Mouse (Mus musculus) stomach, postnatal 0 days (tissue): ENCODE measurements around the gene Car9. TPM values are rescaled to one million over a fixed set of nuclear protein-coding genes. Genes with fewer than 3 reads are reported as not detected.

Source experiments
- ATAC-seq: fragments of 200-750 bp; cut with Nextera tagmentation; 2 replicates; pipeline ENCODE4 v1.8.0; 2017; ENCODE audit not compliant: low FRiP score, low TSS enrichment
- DNase-seq: peaks from one replicate; pipeline ENCODE4 v3.0.0-alpha.2; 2016; ENCODE audit warnings: low spot score
- H3K27ac ChIP-seq: fragments of 300-500 bp; sonication (generic); replicated peaks from 2 replicates; pipeline ENCODE4 v1.5.1; 2014; ENCODE audit warnings: mild to moderate bottlenecking, control low read depth
- H3K27me3 ChIP-seq: fragments of 300-500 bp; sonication (generic); 2 replicates; pipeline ENCODE4 v1.6.1; 2014; ENCODE audit warnings: low read length; ENCODE audit not compliant: control insufficient read depth, insufficient read depth
- H3K36me3 ChIP-seq: fragments of 300-500 bp; sonication (generic); 2 replicates; pipeline ENCODE4 v1.6.1; 2014; ENCODE audit warnings: low read length, mixed read lengths; ENCODE audit not compliant: control insufficient read depth, insufficient read depth
- H3K4me1 ChIP-seq: fragments of 300-500 bp; sonication (generic); replicated peaks from 2 replicates; pipeline ENCODE4 v1.6.1; 2014; ENCODE audit warnings: antibody characterized with exemption; ENCODE audit not compliant: control insufficient read depth, insufficient read depth
- H3K4me2 ChIP-seq: fragments of 300-500 bp; sonication (generic); replicated peaks from 2 replicates; pipeline ENCODE4 v1.6.1; 2014; ENCODE audit warnings: low read depth, mild to moderate bottlenecking, control low read depth, moderate library complexity
- H3K4me3 ChIP-seq: fragments of 300-500 bp; sonication (generic); 2 replicates; pipeline ENCODE4 v1.5.1; 2014; ENCODE audit warnings: low read depth, low read length, control low read depth
- H3K9ac ChIP-seq: fragments of 300-500 bp; sonication (generic); 2 replicates; pipeline ENCODE4 v1.6.1; 2014; ENCODE audit warnings: mild to moderate bottlenecking, low read length, control low read depth, mixed read lengths
- H3K9me3 ChIP-seq: fragments of 300-500 bp; sonication (generic); 2 replicates; pipeline ENCODE4 v1.6.1; 2016; ENCODE audit warnings: low read length; ENCODE audit not compliant: control insufficient read depth
- CTCF ChIP-seq: IDR thresholded peaks from 2 replicates; pipeline ENCODE4 v1.5.1; 2016; ENCODE audit warnings: antibody characterized with exemption, low read depth, mild to moderate bottlenecking, moderate library complexity
- EP300 ChIP-seq: optimal IDR thresholded peaks from 2 replicates; pipeline ENCODE3; 2016; ENCODE audit warnings: antibody characterized with exemption
- WGBS: fragments of 180-500 bp; shearing (Covaris S2); extraction: QIAGEN DNeasy Blood & Tissue Kit; methylation state at CpG from one replicate; pipeline ENCODE4 v1.1.7; 2014; 5-methylcytosine and 5-hydroxymethylcytosine counted together
- polyA plus RNA-seq: library from polyadenylated mRNA; unstranded; fragments of >200 nt; fragmentation: Nextera tagmentation; extraction: Ambion mirVana; gene quantifications from 2 replicates; pipeline ENCODE4 v1.2.1, GENCODE M21; 2015

Gene Car9
- polyA plus RNA-seq, 1 experiment from 2014 or later: 3.1 TPM

- H3K27me3 ChIP-seq: no peaks in the 10 kb centered on the region
- H3K36me3 ChIP-seq: peaks cover 12% of the 10 kb centered on the region; the same call in 1 of the 2 replicates
- TF ChIP-seq CTCF (no peak), EP300 (no peak)
- H3K4me2 ChIP-seq: peak overlapping the region; percentile 77
- ATAC-seq: no peak
- H3K27ac ChIP-seq: peak overlapping the region; percentile 70
- H3K9me3 ChIP-seq: no peaks in the 10 kb centered on the region
- H3K4me1 ChIP-seq: peaks cover 2% of the 10 kb centered on the region; the same call in 1 of the 2 replicates
- WGBS: 25% methylated on average over 10 of the region's 10 CpGs
- peak overlapping the region; percentile 58 for H3K4me3 ChIP-seq
- no peak for DNase-seq
- H3K9ac ChIP-seq: peak overlapping the region; percentile 53
Measured at GRCm38 (mm10) chr4:43519551-43519950, 12.8 kb downstream of the Car9 start.

DNA sequence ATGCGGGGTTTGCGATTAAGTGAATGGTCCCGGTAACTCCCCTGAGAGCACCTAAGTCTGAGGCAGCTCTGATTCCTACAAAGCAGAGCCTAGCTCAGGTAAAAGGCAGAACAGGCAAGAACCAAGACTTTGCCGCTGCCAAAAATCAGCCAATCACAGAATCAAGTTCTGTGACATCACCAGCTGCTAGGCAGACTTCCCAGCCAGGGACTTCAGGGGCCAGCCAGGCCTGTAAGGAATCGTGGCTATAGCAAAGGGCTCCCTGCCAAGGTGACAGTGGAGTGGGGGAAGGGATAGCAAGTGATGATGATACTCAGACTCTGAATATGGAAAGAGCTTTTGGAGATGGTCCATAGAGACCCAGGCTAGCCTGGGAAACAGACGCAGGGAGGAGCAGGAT, 13.2 kb downstream of the Car9 start:
- Histone ChIP-seq H3K9me3 (no peaks in the 10 kb centered on the region), H3K27me3 (no peaks in the 10 kb centered on the region), H3K9ac (peak overlapping the region; percentile 82), H3K4me1 (peaks cover 2% of the 10 kb centered on the region; the same call in 1 of the 2 replicates), H3K4me3 (peak overlapping the region; percentile 58), H3K4me2 (peak overlapping the region; percentile 77), H3K27ac (peak overlapping the region; percentile 95), H3K36me3 (peaks cover 12% of the 10 kb centered on the region; the same call in 1 of the 2 replicates)
- TF ChIP-seq CTCF (no peak), EP300 (no peak)
- ATAC-seq: peak; percentile 13; the same call in 1 of the 2 replicates
- 15% methylated on average over 6 of the region's 6 CpGs for WGBS
- peak; percentile 92 for DNase-seq

GRCm38 (mm10) chr4:43527880-43528279, 21.1 kb downstream of the Car9 start:
- no peak for ATAC-seq

GRCm38 (mm10) chr4:43528487-43528886, 21.7 kb downstream of the Car9 start:
- peaks cover 24% of the 10 kb centered on the region for H3K36me3 ChIP-seq
- no peak overlapping the region for H3K27ac ChIP-seq
- TF ChIP-seq EP300 (no peak), CTCF (peak; percentile 50)
- DNase-seq (no peak), ATAC-seq (no peak)
- H3K4me1 ChIP-seq: no peaks in the 10 kb centered on the region
- no peaks in the 10 kb centered on the region for H3K27me3 ChIP-seq
- no peaks in the 10 kb centered on the region for H3K9me3 ChIP-seq
- H3K9ac ChIP-seq: no peak overlapping the region
- 81% methylated on average over 9 of the region's 9 CpGs for WGBS
- no peak overlapping the region for H3K4me3 ChIP-seq
- H3K4me2 ChIP-seq: no peak overlapping the region

More at GRCm38 (mm10) chr4:43527880-43528279, 21.1 kb downstream of the Car9 start:
- Histone ChIP-seq H3K36me3 (peaks cover 18% of the 10 kb centered on the region), H3K9ac (no peak overlapping the region), H3K4me2 (no peak overlapping the region), H3K9me3 (no peaks in the 10 kb centered on the region), H3K27me3 (no peaks in the 10 kb centered on the region), H3K4me1 (no peaks in the 10 kb centered on the region), H3K4me3 (no peak overlapping the region), H3K27ac (no peak overlapping the region)
- no peak for DNase-seq
- TF ChIP-seq CTCF (peak; percentile 62), EP300 (no peak)
- WGBS: 67% methylated on average over 5 of the region's 5 CpGs

GRCm38 (mm10) chr4:43530081-43530501, 23.3 kb downstream of the Car9 start:
- Histone ChIP-seq H3K4me1 (no peaks in the 10 kb centered on the region), H3K27me3 (no peaks in the 10 kb centered on the region), H3K9ac (no peak overlapping the region), H3K36me3 (peaks cover 37% of the 10 kb centered on the region), H3K4me2 (no peak overlapping the region), H3K9me3 (no peaks in the 10 kb centered on the region), H3K4me3 (no peak overlapping the region), H3K27ac (peak overlapping the region; percentile 53; the same call in 1 of the 2 replicates)
- ATAC-seq: peak; percentile 21; the same call in 1 of the 2 replicates
- DNase-seq: no peak
- TF ChIP-seq CTCF (no peak), EP300 (no peak)
- WGBS: 39% methylated on average over 8 of the region's 8 CpGs

GRCm38 (mm10) chr4:43530581-43530980, 23.8 kb downstream of the Car9 start:
- Histone ChIP-seq H3K27ac (0 out of 2 replicates have a peak overlapping the region, but pooled peaks have one; percentile 53), H3K27me3 (no peaks in the 10 kb centered on the region), H3K9ac (no peak overlapping the region), H3K36me3 (peaks cover 42% of the 10 kb centered on the region), H3K4me3 (no peak overlapping the region), H3K4me1 (no peaks in the 10 kb centered on the region), H3K4me2 (no peak overlapping the region), H3K9me3 (no peaks in the 10 kb centered on the region)
- 10% methylated on average over 7 of the region's 7 CpGs for WGBS
- DNase-seq: peak; percentile 86
- ATAC-seq: peak; percentile 48
- TF ChIP-seq CTCF (peak; percentile 91), EP300 (no peak)
